Mouse (Mus musculus): ENCODE measurements around the gene Lrrc42. TPM values are rescaled to one million over a fixed set of nuclear protein-coding genes. Genes with fewer than 3 reads are reported as not detected.

Lrrc42 gene
- total RNA-seq, 2 experiments from 2014 or later, result 31.7 to 33.4 TPM

- no peak for DNase-seq (ENCODE audit: low spot score in 2 of 2)
- H3K4me3 ChIP-seq, result no peak overlapping the region
- TF ChIP-seq CTCF (conservative IDR thresholded peaks at IDR 0.05), result no peak
- no peak overlapping the region for H3K27ac ChIP-seq
Observed at GRCm38 (mm10) chr4:107245368-107245767, 8.0 kb downstream of the Lrrc42 start.

DNA sequence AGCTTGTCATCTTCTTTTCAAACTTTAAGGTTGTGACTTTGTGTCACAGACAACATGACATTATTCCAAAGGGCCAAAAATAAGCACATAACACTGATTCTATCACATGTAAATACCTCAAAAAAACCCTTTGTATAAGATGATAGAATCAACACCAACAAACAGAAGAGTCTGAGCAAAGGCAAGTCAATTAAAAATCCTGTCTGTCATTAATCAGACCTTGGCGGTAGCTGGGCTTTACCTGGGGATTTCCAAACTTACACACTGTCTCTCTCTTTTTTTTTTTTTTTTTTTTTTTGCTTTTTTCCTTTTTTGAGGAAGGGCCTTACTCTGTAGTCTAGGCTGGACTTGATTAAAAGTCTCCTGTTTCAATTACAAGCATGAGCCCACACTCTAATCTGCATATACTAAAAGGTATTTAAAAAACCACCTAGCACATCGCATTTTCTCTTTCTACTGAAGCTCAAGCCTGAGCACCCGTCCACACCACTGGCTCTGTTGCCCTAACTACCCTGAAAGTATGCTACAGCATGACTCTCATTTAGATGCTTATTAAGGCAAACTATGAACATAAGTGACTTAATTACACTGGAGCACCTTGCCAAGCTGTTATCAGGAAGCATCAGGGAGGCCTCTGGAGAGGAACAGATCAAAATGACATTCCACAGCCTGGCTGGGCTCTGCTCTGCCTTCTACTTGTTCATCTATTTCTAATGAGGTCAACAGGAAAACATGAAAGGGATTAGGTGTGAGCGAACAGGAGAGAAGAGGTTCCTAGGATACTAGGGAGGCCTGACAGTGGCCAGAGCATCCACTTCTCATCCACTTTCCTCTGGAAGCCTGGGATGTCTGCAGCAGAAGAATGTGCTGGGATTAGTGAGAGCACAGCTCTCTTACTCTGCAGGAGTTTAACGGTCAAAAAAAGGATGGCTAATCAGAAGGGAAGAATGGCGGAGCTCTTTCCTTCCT is 9.7 kb downstream of the Lrrc42 start:
- H3K4me3 ChIP-seq, result no peak overlapping the region
- H3K27ac ChIP-seq, result peak overlapping the region; percentile 72
- no peak for DNase-seq (ENCODE audit: low spot score in 2 of 2)
- TF ChIP-seq CTCF (conservative IDR thresholded peaks at IDR 0.05), result no peak

- no peak for TF ChIP-seq CTCF (conservative IDR thresholded peaks at IDR 0.05)
- Histone ChIP-seq H3K4me3 (no peak overlapping the region), H3K27ac (no peak overlapping the region)
- DNase-seq (ENCODE audit: low spot score in 2 of 2), result no peak
Observed at GRCm38 (mm10) chr4:107240196-107240595, 13.1 kb downstream of the Lrrc42 start.

- no peak for DNase-seq (ENCODE audit: low spot score in 2 of 2)
- H3K27ac ChIP-seq, result no peak overlapping the region
- H3K4me3 ChIP-seq, result no peak overlapping the region
- no peak for TF ChIP-seq CTCF (conservative IDR thresholded peaks at IDR 0.05)
Observed at GRCm38 (mm10) chr4:107238253-107238652, 15.1 kb downstream of the Lrrc42 start.

DNA sequence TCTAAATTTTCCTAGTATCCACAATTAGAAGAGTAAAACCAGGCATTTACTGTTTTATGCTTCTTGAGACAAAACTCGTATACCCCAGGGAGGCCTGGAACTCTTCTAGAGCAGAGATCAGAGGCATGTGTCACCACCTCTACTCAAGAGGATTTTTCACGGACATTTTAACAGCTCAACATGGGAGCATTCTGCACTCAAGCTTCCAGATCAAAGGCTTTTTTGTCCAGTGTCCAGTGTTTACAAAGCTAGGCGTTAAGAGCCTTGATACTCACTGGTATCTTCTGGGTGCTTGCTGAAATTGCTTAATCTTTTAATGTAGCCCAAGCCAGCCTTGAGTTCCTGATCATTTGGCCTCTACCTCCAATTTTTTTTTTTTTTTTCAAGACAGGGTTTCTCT is 21.1 kb downstream of the Lrrc42 start:
- no peak for DNase-seq (ENCODE audit: low spot score in 2 of 2)
- no peak for TF ChIP-seq CTCF (conservative IDR thresholded peaks at IDR 0.05)
- Histone ChIP-seq H3K27ac (no peak overlapping the region), H3K4me3 (no peak overlapping the region)

DNA sequence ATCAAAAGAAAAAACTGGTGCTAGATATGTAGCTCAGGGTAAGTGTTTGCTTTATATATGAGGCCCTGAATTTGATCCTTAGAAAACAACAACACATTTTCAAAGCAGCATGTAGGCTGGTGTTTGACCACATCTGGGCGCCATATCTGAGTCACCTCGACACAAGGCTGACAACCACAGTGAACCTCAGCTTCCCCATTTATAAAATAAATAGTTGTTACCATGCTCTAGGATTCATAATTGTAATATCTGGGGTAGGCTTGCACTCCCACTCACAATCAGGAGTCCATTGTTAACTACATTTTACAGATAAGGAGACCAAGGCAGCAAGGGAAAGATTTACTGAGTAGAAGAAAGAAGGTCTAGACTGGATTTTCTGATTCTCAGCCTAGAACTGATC is 27.0 kb downstream of the Lrrc42 start:
- Histone ChIP-seq H3K27ac (no peak overlapping the region), H3K4me3 (no peak overlapping the region)
- TF ChIP-seq CTCF (conservative IDR thresholded peaks at IDR 0.05), result no peak
- no peak for DNase-seq (ENCODE audit: low spot score in 2 of 2)

GRCm38 (mm10) chr4:107223225-107224204 is 29.8 kb downstream of the Lrrc42 start:
- DNase-seq (ENCODE audit: low spot score in 2 of 2), result peak; percentile 11 to 22
- Histone ChIP-seq H3K27ac (no peak overlapping the region), H3K4me3 (no peak overlapping the region)
- no peak for TF ChIP-seq CTCF (conservative IDR thresholded peaks at IDR 0.05)

GRCm38 (mm10) chr4:107221524-107221923 is 31.8 kb downstream of the Lrrc42 start:
- Histone ChIP-seq H3K27ac (no peak overlapping the region), H3K4me3 (no peak overlapping the region)
- no peak for DNase-seq (ENCODE audit: low spot score in 2 of 2)
- TF ChIP-seq CTCF (conservative IDR thresholded peaks at IDR 0.05), result no peak

- Histone ChIP-seq H3K4me3 (no peak overlapping the region), H3K27ac (no peak overlapping the region)
- DNase-seq (ENCODE audit: low spot score in 2 of 2), result no peak
- TF ChIP-seq CTCF (conservative IDR thresholded peaks at IDR 0.05), result no peak
Observed at GRCm38 (mm10) chr4:107217574-107217973, 35.8 kb downstream of the Lrrc42 start.

- DNase-seq (ENCODE audit: low spot score in 2 of 2), result no peak
- TF ChIP-seq CTCF (conservative IDR thresholded peaks at IDR 0.05), result no peak
- H3K27ac ChIP-seq, result no peak overlapping the region
- no peak overlapping the region for H3K4me3 ChIP-seq
Observed at GRCm38 (mm10) chr4:107213279-107214011, 39.9 kb downstream of the Lrrc42 start.

GRCm38 (mm10) chr4:107211936-107212335 is 41.4 kb downstream of the Lrrc42 start:
- no peak overlapping the region for H3K4me3 ChIP-seq
- no peak for DNase-seq (ENCODE audit: low spot score in 2 of 2)
- no peak overlapping the region for H3K27ac ChIP-seq
- TF ChIP-seq CTCF (conservative IDR thresholded peaks at IDR 0.05), result no peak

GRCm38 (mm10) chr4:107211465-107211864 is 41.9 kb downstream of the Lrrc42 start:
- Histone ChIP-seq H3K4me3 (no peak overlapping the region), H3K27ac (no peak overlapping the region)
- TF ChIP-seq CTCF (conservative IDR thresholded peaks at IDR 0.05), result no peak
- peak; percentile 20 to 32 for DNase-seq (ENCODE audit: low spot score in 2 of 2)

Measured in layer of hippocampus, adult 2 months (tissue).